Mouse (Mus musculus) Patski (cell line): ENCODE measurements at regions not wholly inside any gene's neighbourhood (a gene's known extent, or its start where the extent isn't known, plus 50 kb on each side); places are given as distances from the start of the nearest gene placed in this dataset.
A peak's percentile ranks its signal among the peaks of the same experiment; 100 is the strongest.

Source experiments
- ATAC-seq: fragments of 100-300 bp; one replicate; pipeline ENCODE4 v1.8.0; 2021
- CTCF ChIA-PET: fragments of 350-600 bp; sonication (Branson Sonifier 250); formaldehyde crosslinking; loops from one replicate; lab custom pipeline; 2022; ENCODE audit warnings: inconsistent platforms; lab: Charles Lee
- POLR2A ChIA-PET: fragments of 350-600 bp; sonication (Branson Sonifier 250); formaldehyde crosslinking; loops from one replicate; lab custom pipeline; 2022; ENCODE audit warnings: antibody characterized with exemption, inconsistent platforms; lab: Charles Lee
- DNase-seq: peaks from one replicate; pipeline ENCODE4 v3.0.0-alpha.2; 2011; ENCODE audit warnings: low read depth, low spot score
- H3K27me3 ChIP-seq: fragments of 371-371 bp; one replicate; pipeline ENCODE4 v1.5.1; 2021
- CTCF ChIP-seq: fragments of 100-300 bp; IDR thresholded peaks from one replicate; pipeline ENCODE4 v1.5.1; 2021
- in situ Hi-C: fragments of 300-500 bp; cut with MboI; formaldehyde crosslinking; loops from 3 replicates; pipeline ENCODE4 v1.11.1; 2018; ENCODE audit warnings: low pct_unique_long_range_greater_than_20kb, mixed read lengths

DNA sequence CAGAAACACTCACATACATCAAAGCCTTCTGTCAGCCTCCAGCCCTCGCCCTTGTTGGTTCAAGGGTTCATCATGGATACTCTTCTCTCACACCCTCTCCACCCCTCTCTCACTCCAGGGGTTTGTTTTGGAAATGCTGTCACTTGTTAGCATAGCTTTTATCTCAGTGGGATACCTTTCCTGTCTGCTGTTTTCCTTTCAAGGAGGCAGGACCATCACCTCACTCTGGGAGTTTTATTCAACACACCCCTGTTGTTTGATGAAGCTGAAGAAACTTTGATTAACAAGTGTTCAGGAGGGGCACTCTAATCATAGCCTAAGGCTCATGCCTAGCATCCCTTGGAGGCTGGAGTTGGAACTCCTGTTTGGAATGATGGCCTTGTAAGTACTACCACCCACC is 95.7 kb upstream of the Slc7a14 start:
- CTCF ChIA-PET: interaction anchor here (0.8 to 1.2 kb wide), 2 partner anchors 14 to 18 kb away, joined by 3 read pairs; no protein-coding TSS in a partner anchor

DNA sequence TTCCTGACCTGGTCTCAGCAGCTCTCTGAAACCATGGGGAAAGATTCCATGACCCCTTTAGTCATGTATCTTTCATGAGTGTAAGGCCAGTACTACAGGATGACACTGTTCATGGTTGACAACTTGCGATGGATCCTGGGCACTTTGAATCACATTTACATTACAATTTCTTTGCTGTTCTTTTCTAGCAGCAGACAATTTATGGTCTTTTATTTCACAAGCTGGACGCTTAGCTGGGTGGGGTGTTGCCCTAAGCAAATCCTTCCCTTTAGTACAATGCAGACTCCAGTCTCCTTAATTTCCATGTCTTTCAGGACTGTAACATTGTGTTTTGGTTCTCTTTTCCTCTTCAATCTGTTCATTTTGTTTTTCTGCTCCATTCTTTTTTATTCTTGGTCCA is 89.0 kb upstream of the Slc7a14 start:
- ATAC-seq: no peak
- TF ChIP-seq CTCF: no peak
- in situ Hi-C loops: no loop called here
- no peak for DNase-seq
- ChIA-PET POLR2A (interaction anchor here (0.7 kb wide), 1 partner anchor 394 kb away, joined by 3 read pairs; no protein-coding TSS in a partner anchor), CTCF (interaction anchor here (0.7 to 1.8 kb wide), 2 partner anchors 10 to 159 kb away, joined by 4 to 5 read pairs; no protein-coding TSS in a partner anchor)
- H3K27me3 ChIP-seq: no peaks in the 10 kb centered on the region

More for the DNA sequence above, 95.7 kb upstream of the Slc7a14 start:
- no peaks in the 10 kb centered on the region for H3K27me3 ChIP-seq
- DNase-seq: no peak
- in situ Hi-C loops: no loop called here
- POLR2A ChIA-PET: interaction anchor here (1.4 kb wide), 1 partner anchor 112 kb away, joined by 3 read pairs; no protein-coding TSS in a partner anchor
- no peak for TF ChIP-seq CTCF
- no peak for ATAC-seq

DNA sequence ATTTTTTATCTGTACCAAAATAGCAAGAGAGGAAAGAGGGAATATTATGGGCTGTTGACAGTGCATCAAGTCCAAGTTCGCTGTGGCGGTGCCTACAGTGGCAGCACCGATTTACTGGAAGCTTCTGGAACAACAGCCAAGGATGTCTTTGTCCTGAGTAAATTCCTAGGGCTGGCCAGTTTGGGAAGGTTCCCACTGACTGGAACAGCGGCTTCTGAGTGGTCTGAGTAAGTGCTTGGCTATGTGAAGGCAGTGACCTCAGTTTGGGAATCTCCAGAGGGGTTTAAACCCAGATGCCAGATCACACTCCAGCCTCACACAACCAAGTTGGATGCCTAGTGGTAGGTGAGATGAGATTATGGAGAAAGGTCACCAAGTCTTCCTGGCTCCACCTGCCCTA is 84.4 kb upstream of the Slc7a14 start:
- TF ChIP-seq CTCF: no peak
- ChIA-PET CTCF (interaction anchor here (1.1 kb wide), 1 partner anchor 11 kb away, joined by 3 read pairs; no protein-coding TSS in a partner anchor), POLR2A (no interaction called here)
- H3K27me3 ChIP-seq: no peaks in the 10 kb centered on the region
- in situ Hi-C loops: no loop called here
- ATAC-seq (peak; percentile 78), DNase-seq (peak; percentile 48)

DNA sequence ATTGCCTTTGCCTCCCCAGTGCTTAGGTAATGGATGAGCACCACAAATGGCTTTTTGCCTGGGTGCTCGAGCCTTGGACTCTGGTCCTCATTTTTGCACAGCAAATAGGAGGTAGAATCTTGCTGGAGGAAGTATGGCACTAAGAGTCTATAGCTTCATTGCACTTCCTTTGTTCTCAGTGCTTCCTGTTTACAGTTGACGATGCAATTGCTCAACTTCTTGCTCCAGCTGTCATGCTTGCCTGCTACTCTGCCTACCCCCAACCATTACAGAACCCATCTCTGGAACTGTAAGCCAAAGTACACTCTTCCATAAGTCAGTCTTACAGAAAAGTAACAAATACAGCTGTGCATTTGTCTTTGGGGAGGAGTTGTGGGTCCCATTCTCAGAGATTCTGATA is 79.8 kb upstream of the Slc7a14 start:
- ChIA-PET CTCF (interaction anchor here (1.0 to 1.1 kb wide), 2 partner anchors 29 to 151 kb away, joined by 3 read pairs; no protein-coding TSS in a partner anchor), POLR2A (no interaction called here)
- no peak for DNase-seq
- H3K27me3 ChIP-seq: no peaks in the 10 kb centered on the region
- in situ Hi-C loops: no loop called here
- no peak for ATAC-seq
- TF ChIP-seq CTCF: no peak

DNA sequence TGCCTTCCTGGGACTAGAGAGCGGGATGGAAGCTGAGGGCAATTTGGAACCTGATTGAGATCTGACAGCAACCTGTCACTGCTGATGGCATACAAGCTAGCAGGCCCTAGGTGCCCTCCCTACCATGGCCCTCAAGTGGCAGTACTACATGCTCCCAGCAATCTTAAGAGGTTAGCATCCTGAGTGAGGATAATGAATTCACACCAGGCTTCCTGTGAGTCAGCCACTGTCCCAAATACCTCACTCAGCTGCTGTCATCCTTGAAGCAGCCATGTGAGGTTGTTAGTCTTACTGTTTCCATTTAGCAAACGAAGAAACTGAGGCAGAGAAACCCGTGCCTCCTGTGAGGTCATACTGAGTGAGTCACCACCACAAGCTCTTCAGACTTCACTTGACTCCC is 65.5 kb upstream of the Slc7a14 start:
- CTCF ChIA-PET: interaction anchor here (1.1 to 1.4 kb wide), 2 partner anchors 9 to 12 kb away, joined by 3 read pairs; no protein-coding TSS in a partner anchor
- TF ChIP-seq CTCF: no peak
- ATAC-seq (peak; percentile 88), DNase-seq (no peak)
- in situ Hi-C loops: no loop called here
- POLR2A ChIA-PET: no interaction called here
- no peaks in the 10 kb centered on the region for H3K27me3 ChIP-seq

DNA sequence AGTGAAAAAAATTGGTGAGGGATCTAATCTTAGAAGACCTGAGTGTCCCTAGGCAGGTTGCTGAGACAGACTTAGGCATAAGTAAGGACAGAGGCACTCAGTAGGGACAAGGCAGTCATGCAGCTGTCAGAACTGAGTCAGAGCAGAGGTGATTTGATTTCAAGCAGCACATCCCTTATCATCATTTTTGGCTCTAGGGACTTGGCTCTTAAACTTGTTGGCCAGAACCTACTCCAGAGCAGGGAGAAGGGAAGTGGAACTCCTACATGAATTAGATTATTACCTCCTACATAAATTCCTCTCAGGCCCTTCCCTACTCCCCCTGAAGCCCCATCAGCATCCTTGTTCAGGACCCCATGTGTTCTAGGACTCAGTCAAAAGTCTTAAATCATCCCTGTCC is 63.9 kb upstream of the Slc7a14 start:
- H3K27me3 ChIP-seq: no peaks in the 10 kb centered on the region
- POLR2A ChIA-PET: no interaction called here
- ATAC-seq (no peak), DNase-seq (no peak)
- no peak for TF ChIP-seq CTCF
- in situ Hi-C loops: no loop called here
- CTCF ChIA-PET: interaction anchor here (1.6 kb wide), 1 partner anchor 18 kb away, joined by 3 read pairs; no protein-coding TSS in a partner anchor

DNA sequence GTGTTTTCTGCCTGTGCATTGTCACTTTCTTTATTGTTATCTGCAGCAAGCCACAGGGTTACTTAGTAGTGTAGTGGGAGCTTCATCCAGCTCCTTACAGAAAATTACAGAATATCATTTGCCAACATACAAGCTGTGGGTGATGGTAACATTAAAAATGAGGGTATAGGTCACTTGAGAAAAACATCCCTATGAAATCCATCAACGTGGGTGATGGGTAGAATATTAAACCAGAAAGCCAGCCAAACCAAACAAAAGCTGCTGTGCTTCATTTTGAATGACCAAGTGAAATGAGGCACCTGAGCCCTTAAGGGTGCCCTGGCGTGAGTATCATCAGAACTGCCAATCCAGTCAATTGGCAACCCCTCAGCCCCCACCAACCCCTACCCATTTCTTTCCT is 58.1 kb upstream of the Slc7a14 start:
- in situ Hi-C loops: no loop called here

More for the DNA sequence above, 58.1 kb upstream of the Slc7a14 start:
- peak; percentile 24 for DNase-seq
- H3K27me3 ChIP-seq: no peaks in the 10 kb centered on the region
- CTCF ChIA-PET: interaction anchor here (1.1 to 1.5 kb wide), 2 partner anchors 11 to 218 kb away, joined by 3 read pairs; no protein-coding TSS in a partner anchor
- TF ChIP-seq CTCF: no peak
- no peak for ATAC-seq
- POLR2A ChIA-PET: no interaction called here
